Mouse (Mus musculus) liver, postnatal 0 days (tissue): ENCODE data around the gene Rps21.

Experiments used
- CTCF ChIP-seq: sonication (generic); IDR thresholded peaks from 2 replicates; pipeline ENCODE4 v1.5.1; 2016; ENCODE audit warnings: antibody characterized with exemption, low read depth
- EP300 ChIP-seq: IDR thresholded peaks from 2 replicates; pipeline ENCODE4 v1.6.1; 2016; ENCODE audit warnings: antibody characterized with exemption, low read depth, mild to moderate bottlenecking

DNA sequence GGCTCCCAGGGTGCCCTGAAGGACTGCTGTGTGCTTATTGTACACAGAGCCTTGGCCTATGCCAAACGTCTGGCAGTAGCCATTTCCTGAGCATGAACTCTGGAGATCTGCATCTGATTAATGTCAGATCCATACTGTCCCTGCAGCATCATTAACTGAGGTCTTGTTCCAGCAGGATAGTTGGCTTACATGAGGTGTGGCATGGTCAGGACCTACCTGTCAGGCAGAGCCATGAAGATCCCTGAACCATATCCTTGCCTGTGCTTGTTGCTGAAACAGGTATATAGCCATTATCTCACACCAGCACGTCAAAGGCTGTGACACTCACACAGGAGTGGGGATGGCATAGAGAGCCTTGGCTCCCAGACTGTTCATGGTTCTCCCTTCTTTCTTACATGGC, 10.8 kb downstream of the Rps21 start:
- TF ChIP-seq EP300 (no peak), CTCF (no peak)
